Mouse (Mus musculus) cerebellum, adult 9-11 months (tissue): Measurements from ENCODE around the gene Basp1.
"Not testable (repeated sequence)": the region's sequence is repeated elsewhere in the genome, so short reads cannot be mapped to it uniquely, and the experiment has no call there.

ENCODE experiments used
- DNase-seq: peaks from one replicate; pipeline ENCODE4 v3.0.0; 2022

Basp1 gene

DNA sequence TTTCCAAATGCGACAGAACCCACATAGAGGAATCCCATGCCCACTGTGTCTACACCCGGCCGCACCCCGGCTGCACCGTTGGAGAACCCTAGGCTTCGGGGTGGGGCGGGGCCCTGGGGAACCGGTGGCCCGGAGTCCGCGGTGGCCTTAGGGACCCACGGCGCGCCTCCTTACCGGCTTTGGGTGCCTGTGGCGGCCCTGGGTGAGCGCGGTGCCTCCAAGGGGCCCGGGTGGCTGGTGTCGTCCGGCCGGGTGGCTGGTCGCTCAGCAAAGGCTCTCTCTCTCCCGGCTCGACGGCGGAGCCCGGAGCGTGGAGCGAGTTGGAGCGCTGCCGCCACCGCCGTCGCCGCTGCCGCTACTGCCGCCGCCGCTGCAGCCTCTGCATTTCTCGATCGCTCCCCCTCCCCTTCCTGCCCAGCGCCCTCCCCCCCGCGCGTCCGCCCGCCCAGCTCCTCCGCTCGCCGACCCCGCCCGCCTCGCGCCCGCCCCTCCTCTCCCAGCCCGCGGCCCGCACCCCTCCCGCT is at the start of gene Basp1:
TSS of gene Basp1 (minus strand) at position 387 of the 524 bp plus-strand sequence.
- peak; percentile 14 for DNase-seq

DNA sequence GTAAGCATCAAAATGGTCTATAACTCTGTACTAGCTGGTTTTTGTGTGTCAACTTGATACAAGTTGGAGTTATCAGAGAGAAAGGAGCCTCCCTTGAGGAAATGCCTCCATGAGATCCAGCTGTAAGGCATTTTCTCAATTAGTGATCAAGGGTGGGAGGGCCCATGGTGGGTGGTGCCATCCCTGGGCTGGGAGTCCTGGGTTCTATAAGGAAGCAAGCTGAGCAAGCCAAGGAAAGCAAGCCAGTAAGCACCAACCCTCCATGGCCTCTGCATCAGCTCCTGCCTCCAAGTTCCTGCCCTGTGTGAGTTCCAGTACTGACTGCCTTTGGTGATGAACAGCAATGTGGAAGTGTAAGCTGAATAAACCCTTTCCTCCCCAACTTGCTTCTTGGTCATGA is 49.5 kb upstream of the Basp1 start:
- DNase-seq: not testable (repeated sequence)

DNA sequence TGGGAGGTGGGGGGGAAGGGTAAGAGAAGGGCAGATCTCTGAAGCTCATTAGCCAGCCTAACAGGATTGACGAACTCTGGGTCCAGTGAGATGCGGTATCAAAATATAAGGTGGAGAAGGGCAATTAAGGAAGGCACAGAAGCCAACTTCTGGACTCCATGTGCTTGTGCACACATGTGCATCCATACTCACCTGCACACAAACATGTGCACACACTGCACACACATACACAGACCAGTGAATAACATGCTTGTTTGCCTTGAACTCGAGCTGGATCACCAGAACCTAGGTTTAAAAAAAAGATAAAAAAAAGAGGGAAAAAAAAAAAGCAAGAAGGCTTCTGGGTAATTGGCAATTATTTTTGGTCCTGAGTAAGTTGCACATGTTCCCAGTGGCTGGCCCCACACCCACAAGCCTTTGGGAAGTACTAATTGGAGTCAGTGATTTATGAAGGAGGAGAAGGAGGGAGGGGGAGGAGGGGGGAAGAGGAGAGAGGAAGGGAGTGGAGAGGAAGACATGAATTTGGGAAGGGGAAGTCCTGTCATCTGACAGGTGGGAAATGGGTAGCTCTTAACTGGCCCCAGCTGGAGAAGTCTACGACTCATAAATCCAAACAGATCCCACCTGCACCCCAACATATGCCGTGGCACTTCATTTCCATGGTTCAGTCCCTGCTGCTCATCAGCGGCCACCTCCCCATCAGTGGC is 48.6 kb upstream of the Basp1 start:
- no peak for DNase-seq

DNA sequence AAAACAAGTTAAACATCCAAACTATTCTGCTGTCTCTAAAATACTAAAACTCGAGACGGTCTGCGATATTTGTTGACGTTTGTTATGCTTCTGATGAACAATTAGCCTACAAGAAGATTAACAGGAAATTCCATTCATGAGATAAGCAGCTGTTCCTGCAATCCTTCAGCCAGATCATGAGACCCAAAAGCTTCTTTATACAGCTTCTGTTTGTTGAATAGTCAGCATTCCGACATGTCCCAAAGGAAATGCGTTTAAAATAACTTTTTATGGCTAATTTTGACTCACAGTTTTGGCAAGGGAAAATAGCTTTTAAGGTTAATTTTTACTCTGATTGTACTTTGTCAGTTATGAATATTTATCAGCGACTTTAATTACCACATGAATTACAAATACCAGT is 46.3 kb upstream of the Basp1 start:
- no peak for DNase-seq

- DNase-seq: no peak
Observed at GRCm38 (mm10) chr15:25457421-25457820, 43.9 kb upstream of the Basp1 start.

- no peak for DNase-seq
Observed at GRCm38 (mm10) chr15:25453538-25453937, 40.0 kb upstream of the Basp1 start.

DNA sequence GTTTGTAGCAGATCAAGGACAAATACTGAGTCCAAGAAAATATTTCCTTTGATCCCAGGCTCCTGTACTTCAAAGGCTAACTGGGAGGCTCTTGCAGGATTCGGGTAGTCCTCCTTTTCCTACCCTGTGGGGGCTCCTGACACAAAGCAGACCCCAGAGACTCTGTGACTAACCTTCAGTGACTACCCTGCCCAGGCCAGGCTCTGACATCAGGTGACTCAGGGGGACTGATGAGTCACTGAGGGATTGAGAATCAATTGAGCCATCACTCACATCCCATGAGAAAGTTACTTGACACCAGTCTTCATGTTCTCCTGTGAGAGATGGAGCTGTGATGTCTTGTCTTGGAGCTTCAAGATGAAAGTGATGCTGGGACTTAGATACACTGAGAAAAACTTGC is 35.8 kb upstream of the Basp1 start:
- no peak for DNase-seq

DNA sequence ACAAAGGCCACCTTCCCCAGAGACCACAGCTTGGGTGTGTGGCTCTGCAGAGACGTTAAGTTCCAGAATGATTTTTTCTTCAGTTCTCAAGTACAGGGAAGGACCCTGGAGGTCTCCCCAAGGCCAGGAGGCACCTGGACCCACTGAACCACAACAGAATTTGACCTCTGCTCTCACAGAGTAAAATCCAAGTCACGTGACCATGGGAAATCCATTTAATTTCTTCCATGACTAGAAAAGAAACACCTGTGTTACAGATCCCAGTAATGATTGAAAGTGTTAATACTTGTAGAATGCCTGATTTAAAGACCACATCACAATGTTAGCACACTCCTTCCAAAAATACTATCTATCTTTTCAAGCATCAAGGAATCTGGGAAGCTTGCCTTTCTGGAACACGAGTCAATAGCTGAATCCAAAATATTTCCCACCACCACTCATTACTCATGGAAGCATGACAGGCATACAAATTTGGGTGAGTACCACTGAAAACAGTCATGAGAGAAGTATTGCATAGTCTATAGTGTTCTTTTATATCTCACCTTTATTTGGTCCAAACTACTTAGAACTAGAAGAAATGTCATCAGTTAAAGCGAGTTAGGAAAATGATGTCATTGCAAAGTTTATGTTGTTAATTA is 35.3 kb upstream of the Basp1 start:
- DNase-seq: no peak

DNA sequence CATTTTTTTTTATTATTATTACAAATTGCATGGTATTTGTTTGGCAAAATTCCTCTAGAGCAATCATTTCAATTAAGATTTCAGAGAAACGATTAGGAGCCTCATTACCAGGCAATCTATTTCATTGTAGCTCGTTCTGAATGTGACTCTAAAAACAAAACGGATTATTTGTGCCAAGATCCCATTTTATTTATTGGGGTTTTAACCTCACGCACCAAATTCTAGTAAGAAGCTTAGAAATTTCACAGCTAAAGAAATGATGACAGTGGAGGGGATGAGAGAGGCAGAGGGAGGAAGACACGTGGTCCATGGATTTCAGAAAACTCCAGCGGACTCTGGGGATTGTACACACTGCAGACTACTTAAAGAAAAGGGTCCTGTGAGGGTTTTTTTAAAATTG is 33.6 kb upstream of the Basp1 start:
- DNase-seq: no peak

GRCm38 (mm10) chr15:25446155-25446487 is 32.6 kb upstream of the Basp1 start:
- DNase-seq: no peak

DNA sequence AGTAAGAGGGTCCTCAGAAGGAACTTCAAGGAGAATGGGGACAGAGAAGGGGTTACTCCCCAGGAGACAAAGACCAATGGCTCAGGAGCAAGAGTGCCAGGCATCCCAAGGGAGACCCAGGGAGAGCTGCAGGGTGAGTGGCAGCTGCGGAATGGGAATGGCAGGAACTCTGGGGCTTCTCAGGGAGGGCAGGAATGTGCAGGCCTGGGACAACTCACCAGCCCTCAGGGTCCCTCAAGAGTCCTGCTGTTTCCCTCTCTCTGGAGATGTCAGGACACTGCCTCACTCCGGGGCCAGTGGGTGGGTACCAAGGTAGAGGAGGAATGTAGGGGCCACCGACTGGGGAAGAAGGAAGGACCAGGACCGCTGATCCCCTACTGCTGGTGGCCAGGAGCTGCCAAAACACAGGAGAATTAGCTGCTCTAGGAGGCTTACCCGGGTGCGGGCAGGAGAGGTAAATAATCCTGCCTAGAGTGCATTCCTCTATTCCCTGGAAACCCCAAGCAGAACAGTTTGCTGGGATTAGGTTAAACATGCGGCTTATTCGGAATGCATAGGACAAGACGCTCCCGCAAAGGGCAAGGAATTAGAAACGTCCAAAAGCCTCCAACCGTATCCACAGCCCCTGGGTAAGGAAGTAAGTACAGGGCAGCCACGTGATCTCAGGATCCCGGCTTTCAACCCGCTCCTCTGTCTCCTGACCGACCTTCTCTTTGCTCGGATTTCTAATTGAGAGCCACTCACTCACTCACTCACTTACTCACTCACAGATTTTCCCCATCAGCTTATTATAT is 32.0 kb upstream of the Basp1 start:
- DNase-seq: no peak

DNA sequence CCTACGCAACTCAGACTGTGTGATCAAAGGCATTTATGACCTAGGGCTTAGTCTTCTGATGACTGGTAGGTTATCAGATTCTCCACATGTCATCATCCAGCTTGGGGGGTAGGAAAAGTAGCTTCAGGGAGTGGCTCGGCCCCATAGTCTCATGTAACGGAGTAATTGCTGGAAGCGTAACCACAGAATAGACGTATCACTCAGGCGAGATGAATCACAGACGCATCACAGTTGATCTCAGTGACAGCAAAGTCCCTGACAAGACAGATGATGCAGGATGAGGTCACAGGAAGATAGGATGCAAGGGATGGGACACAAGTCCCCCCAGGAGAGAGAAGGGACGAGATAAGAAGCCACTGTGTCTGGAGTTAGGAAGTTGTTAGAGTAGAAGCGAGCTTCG is 30.6 kb upstream of the Basp1 start:
- no peak for DNase-seq

DNA sequence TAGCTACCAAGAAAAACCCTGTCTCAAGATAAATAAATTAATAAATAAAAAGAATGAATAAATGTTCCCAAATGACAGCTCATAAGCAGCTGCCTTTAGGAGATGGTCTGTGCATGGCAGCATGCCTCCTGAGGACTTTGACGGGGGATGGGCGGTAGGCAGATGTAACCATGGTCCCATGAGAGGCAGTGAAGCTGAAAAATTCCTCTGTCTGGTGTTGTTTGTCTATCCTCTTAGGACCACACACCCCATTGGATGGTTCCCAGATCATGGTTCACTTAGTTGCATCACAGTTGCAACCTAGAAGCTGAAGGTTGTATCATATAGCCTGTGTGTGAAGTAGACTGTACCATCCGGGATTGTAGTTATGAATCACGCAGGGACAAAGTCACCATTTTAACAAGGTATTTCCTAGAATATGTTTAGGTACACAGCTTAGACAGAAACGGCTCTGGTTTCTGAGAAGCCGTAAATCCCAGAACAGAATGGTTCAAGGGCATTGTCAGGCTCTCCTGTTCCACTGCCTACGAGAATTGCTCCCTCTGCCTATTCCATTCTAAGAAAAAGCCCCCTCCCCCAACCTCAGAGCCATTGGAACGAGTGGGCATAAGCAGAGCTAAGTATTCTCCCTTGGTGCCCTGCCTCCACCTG is 29.7 kb upstream of the Basp1 start:
- no peak for DNase-seq

GRCm38 (mm10) chr15:25441868-25442185 is 28.3 kb upstream of the Basp1 start:
- no peak for DNase-seq

DNA sequence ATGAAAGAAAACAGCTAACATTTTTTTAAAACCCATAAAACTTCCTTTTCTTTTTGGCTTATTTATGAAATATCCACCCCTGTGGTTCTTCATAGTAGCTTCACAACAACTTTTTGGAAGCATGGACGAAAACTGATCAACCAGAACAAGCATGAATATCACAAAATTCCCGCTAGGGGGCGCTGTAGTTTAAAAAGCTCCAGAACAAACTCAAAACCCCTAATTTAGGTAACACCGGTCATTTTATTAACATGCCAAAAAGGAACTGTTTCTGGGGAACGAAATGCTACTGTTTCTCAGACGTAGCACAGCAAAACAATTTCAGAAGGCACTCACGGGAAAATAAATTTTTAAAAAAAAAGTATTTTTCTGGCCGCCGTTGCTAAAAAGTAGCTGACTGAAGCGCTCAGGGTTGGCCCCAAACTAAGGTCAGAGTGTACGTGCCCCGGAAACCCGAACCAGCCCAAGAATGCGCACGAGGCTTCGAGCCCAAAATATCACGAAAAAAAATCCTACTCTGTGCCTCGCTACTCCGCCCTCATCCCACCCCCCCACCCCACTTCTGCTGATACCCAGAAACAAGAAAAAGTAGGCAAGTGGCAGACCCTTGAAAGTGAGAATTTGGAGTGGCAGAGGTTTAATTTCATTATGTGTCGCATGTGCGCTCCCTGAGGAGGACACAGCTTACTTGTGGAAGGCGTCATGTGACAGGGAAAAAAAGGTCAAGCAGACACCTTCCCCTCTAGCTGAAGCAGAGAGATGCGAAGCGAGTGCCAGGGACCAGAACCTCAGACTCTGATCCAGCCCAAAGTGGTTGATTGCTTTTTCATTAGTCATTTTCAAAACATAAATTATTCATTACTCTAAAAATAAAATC is 27.7 kb upstream of the Basp1 start:
- peak; percentile 44 for DNase-seq

GRCm38 (mm10) chr15:25440317-25440716 is 26.8 kb upstream of the Basp1 start:
- DNase-seq: no peak

DNA sequence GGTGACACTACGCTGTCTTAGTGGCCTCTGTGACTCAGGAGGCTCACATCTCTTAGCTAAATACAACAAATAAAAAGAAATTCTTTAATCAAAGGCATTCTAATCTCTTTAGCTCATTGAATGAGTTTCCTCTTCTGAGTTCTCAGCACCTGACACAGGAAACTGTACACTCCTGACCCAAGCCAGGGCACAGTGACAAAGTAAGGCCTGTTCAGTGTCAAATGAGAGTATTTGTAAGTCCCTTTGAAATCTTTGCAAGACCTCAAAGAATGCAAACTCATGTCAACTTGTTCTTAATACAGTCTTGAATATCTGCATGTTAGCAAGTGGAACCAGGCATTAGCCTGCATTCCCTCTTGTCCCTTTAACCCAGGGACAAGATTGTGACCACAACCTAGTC is 18.8 kb upstream of the Basp1 start:
- no peak for DNase-seq

DNA sequence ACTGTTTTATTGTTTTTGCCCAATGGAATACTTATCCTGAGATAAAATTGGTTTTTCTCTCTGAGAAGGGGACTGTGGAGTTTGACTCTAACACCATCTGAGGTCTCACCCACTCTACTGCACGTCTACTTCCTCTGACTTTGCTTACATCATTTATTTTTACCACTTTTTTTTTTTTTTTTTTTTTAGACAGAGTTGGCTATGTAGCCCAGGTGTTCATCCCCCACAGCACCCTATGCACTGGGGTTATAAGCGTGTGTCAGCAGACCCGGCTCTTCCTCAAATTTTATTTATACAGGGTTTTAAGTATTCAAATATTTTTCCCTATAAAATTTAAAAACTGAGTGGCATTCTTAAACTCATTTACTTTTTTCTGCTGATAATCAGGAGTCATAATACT is 16.6 kb upstream of the Basp1 start:
- DNase-seq: no peak

GRCm38 (mm10) chr15:25429007-25429406 is 15.4 kb upstream of the Basp1 start:
- no peak for DNase-seq

DNA sequence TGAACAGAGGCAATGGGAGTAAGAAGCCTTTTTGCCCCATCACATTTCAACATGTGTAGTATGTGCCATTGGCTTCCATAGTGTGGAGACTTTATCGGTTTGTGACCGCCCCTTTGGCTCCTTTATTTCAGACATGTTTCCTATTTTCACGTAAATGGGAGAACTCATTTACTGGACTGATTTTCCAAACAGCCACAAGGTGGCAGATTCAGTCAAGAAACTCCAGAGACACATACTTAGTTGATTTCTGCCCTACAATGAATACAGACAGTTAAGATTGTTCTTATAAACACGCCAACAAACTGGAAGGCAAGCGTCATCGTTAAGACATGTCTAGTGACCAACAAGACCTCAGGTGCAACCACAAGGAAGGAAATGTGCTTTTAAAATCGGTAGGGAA is 15.0 kb upstream of the Basp1 start:
- DNase-seq: no peak

GRCm38 (mm10) chr15:25420266-25420665 is 6.7 kb upstream of the Basp1 start:
- no peak for DNase-seq

DNA sequence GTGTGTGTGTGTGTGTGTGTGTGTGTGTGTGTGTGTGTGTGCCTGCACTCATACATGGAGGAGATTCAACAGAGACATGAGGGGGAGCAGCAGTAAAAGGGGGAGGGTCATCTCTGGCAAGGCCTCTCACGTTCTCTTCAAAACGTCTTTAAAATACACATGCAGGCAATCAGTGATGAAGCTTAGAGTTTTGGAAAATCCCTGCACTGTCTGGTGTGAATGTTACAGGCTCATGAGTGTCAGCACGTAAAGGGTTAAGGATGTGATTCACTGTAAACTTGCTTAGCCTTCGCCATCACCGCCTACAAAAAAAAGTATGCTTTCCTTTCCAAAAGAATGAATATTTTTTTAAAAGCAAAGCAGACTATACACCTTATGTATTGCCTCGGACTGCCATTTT is 2.8 kb upstream of the Basp1 start:
- DNase-seq: no peak

DNA sequence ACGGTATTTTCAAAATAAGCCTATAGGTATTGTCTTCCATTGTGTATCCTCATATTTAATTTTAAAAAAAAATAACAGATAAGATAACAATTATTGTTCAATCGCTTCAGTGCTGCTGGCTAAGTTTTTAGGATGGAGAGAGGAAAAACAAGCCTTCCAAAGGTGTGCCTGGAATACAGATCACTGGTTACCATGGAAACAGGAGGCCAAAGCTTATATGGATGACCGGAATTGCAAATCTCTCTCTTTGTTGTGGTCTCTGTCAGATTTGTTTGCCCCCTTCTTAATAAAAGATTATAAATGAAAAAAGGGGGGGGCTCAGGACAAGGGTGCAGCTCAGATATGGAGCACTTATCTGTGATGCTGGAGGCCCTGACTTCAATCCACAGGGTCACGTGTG is 2.4 kb upstream of the Basp1 start:
- DNase-seq: no peak
